Mouse (Mus musculus) heart, adult 2 months (tissue): Measurements from ENCODE around the gene Rab11fip5.

ENCODE experiments used
- CTCF ChIP-seq: fragments of 200-600 bp; IDR thresholded peaks from 2 replicates; pipeline ENCODE4 v1.8.1; 2022; ENCODE audit warnings: antibody characterized with exemption, mild to moderate bottlenecking, moderate library complexity
- EP300 ChIP-seq: fragments of 200-500 bp; IDR thresholded peaks from 2 replicates; pipeline ENCODE4 v1.6.1; 2011; ENCODE audit warnings: low read depth, low read length, control low read depth; ENCODE audit not compliant: insufficient read depth
- POLR2A ChIP-seq: fragments of 200-500 bp; IDR thresholded peaks from 2 replicates; pipeline ENCODE4 v1.6.1; 2011; ENCODE audit warnings: mild to moderate bottlenecking, low read depth, low read length, control low read depth; ENCODE audit not compliant: insufficient read depth

DNA sequence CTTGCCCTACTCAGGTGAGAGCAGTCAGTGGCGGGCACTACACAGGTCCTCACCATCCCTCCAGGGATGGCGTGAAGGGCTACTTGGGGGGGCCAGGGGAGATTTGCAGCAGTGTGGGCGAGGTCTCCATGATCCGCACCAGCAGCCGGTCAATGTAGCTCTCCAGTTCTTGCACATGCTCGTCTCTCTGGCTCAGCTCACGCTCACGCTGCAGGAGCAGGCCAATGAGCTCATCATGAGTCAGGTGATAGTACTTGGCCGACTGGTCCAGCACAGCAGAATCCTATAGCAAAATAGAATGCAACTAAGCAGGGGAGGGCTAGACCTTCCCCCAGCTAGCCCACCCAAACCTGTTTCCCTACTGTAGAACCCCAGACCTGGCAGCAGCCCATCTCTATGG is 37.5 kb downstream of the Rab11fip5 start:
- TF ChIP-seq POLR2A (no peak), CTCF (no peak), EP300 (no peak)
